Mouse (Mus musculus) intestine, embryonic 14.5 days (tissue): ENCODE data around the gene Tomt. TPM values are rescaled to one million over a fixed set of nuclear protein-coding genes. Genes with fewer than 3 reads are reported as not detected.

Source experiments
- ATAC-seq: fragments of 200-750 bp; cut with Nextera tagmentation; replicated peaks from 2 replicates; pipeline ENCODE4 v1.8.0; 2017; ENCODE audit warnings: low read depth, moderate number of reproducible peaks, moderate TSS enrichment, moderate library complexity; ENCODE audit not compliant: low FRiP score, low TSS enrichment
- DNase-seq: peaks from one replicate; pipeline ENCODE4 v3.0.0-alpha.2; 2018; ENCODE audit warnings: low spot score
- H3K27ac ChIP-seq: fragments of 300-500 bp; sonication (generic); 2 replicates; pipeline ENCODE4 v1.5.1; 2014; ENCODE audit warnings: low read depth, mild to moderate bottlenecking, control low read depth
- H3K27me3 ChIP-seq: fragments of 300-500 bp; sonication (generic); replicated peaks from 2 replicates; pipeline ENCODE4 v1.6.1; 2014; ENCODE audit warnings: low read length, control low read depth; ENCODE audit not compliant: control insufficient read depth, insufficient read depth
- H3K36me3 ChIP-seq: fragments of 300-500 bp; sonication (generic); 2 replicates; pipeline ENCODE4 v1.6.1; 2014; ENCODE audit warnings: low read length, control low read depth; ENCODE audit not compliant: control insufficient read depth, insufficient read depth
- H3K4me1 ChIP-seq: fragments of 300-500 bp; sonication (generic); replicated peaks from 2 replicates; pipeline ENCODE4 v1.6.1; 2014; ENCODE audit warnings: low read length, control low read depth, mixed read lengths; ENCODE audit not compliant: control insufficient read depth, insufficient read depth
- H3K4me2 ChIP-seq: fragments of 300-500 bp; sonication (generic); 2 replicates; pipeline ENCODE4 v1.6.1; 2014; ENCODE audit warnings: low read length
- H3K4me3 ChIP-seq: fragments of 300-500 bp; sonication (generic); 2 replicates; pipeline ENCODE4 v1.5.1; 2014; ENCODE audit warnings: low read depth, low read length, control low read depth, mixed read lengths
- H3K9ac ChIP-seq: fragments of 300-500 bp; sonication (generic); 2 replicates; pipeline ENCODE4 v1.6.1; 2014; ENCODE audit warnings: mild to moderate bottlenecking, low read length
- H3K9me3 ChIP-seq: fragments of 300-500 bp; sonication (generic); 2 replicates; pipeline ENCODE4 v1.6.1; 2016; ENCODE audit warnings: low read length, control low read depth; ENCODE audit not compliant: control insufficient read depth
- WGBS: fragments of 180-500 bp; shearing (Covaris S2); extraction: QIAGEN DNeasy Blood & Tissue Kit; methylation state at CpG from one replicate; pipeline ENCODE4 v1.1.7; 2014; 5-methylcytosine and 5-hydroxymethylcytosine counted together
- microRNA-seq: library from miRNA; unstranded; fragments of <30 nt; microRNA quantifications from one replicate; pipeline ENCODE4, GENCODE M21; 2016
- polyA plus RNA-seq: library from polyadenylated mRNA; unstranded; fragments of >200 nt; fragmentation: Nextera tagmentation; extraction: Ambion mirVana; gene quantifications from 2 replicates; pipeline ENCODE4 v1.2.1, GENCODE M21; 2014

The Tomt gene
- polyA plus RNA-seq, 1 experiment from 2014 or later = 0.97 TPM

GRCm38 (mm10) chr7:101860978-101861377 is 45.2 kb downstream of the Tomt start:
- Histone ChIP-seq H3K27me3 (no peaks in the 10 kb centered on the region), H3K9ac (no peak overlapping the region), H3K36me3 (no peaks in the 10 kb centered on the region), H3K4me2 (no peak overlapping the region), H3K9me3 (no peaks in the 10 kb centered on the region), H3K27ac (no peak overlapping the region), H3K4me3 (no peak overlapping the region), H3K4me1 (no peaks in the 10 kb centered on the region)
- no peak for DNase-seq
- no peak for ATAC-seq

GRCm38 (mm10) chr7:101858362-101858761 is 47.8 kb downstream of the Tomt start:
- H3K4me3 ChIP-seq = no peak overlapping the region
- H3K36me3 ChIP-seq = no peaks in the 10 kb centered on the region
- ATAC-seq = no peak
- no peak overlapping the region for H3K9ac ChIP-seq
- WGBS = 80% methylated on average over 9 of the region's 9 CpGs
- no peak overlapping the region for H3K4me2 ChIP-seq
- H3K27ac ChIP-seq = no peak overlapping the region
- no peak for DNase-seq
- H3K4me1 ChIP-seq = no peaks in the 10 kb centered on the region
- H3K27me3 ChIP-seq = no peaks in the 10 kb centered on the region
- H3K9me3 ChIP-seq = no peaks in the 10 kb centered on the region

GRCm38 (mm10) chr7:101857094-101857493 is 49.1 kb downstream of the Tomt start, which contains the start of gene Folr2:
Folr2 (minus strand) TSS chr7:101857194.
- H3K4me1 ChIP-seq = no peaks in the 10 kb centered on the region
- no peak within 1 kb of the TSS for H3K4me2 ChIP-seq
- DNase-seq = no peak
- no peaks in the 10 kb centered on the region for H3K27me3 ChIP-seq
- ATAC-seq = no peak
- no peaks in the 10 kb centered on the region for H3K9me3 ChIP-seq
- no peaks in the 10 kb centered on the region for H3K36me3 ChIP-seq
- no peak within 1 kb of the TSS for H3K27ac ChIP-seq
- H3K9ac ChIP-seq = no peak within 1 kb of the TSS
- 93% methylated on average over 4 of the region's 4 CpGs for WGBS
- no peak within 1 kb of the TSS for H3K4me3 ChIP-seq

GRCm38 (mm10) chr7:101853816-101854215 is 52.3 kb downstream of the Tomt start:
- no peak for ATAC-seq
- WGBS = 58% methylated on average over 2 of the region's 2 CpGs

GRCm38 (mm10) chr7:101852846-101853245 is 53.3 kb downstream of the Tomt start:
- no peaks in the 10 kb centered on the region for H3K36me3 ChIP-seq
- H3K4me1 ChIP-seq = no peaks in the 10 kb centered on the region
- H3K9ac ChIP-seq = no peak overlapping the region
- WGBS = 89% methylated on average over 6 of the region's 6 CpGs
- DNase-seq = no peak
- H3K4me3 ChIP-seq = no peak overlapping the region
- H3K27me3 ChIP-seq = no peaks in the 10 kb centered on the region
- H3K27ac ChIP-seq = no peak overlapping the region
- ATAC-seq = no peak
- H3K4me2 ChIP-seq = no peak overlapping the region
- no peaks in the 10 kb centered on the region for H3K9me3 ChIP-seq

More at GRCm38 (mm10) chr7:101853816-101854215, 52.3 kb downstream of the Tomt start:
- Histone ChIP-seq H3K4me3 (no peak overlapping the region), H3K9ac (no peak overlapping the region), H3K36me3 (no peaks in the 10 kb centered on the region), H3K27ac (no peak overlapping the region), H3K9me3 (no peaks in the 10 kb centered on the region), H3K4me2 (no peak overlapping the region), H3K27me3 (no peaks in the 10 kb centered on the region), H3K4me1 (no peaks in the 10 kb centered on the region)
- DNase-seq = no peak

- H3K27ac ChIP-seq = no peak overlapping the region
- ATAC-seq = no peak
- no peaks in the 10 kb centered on the region for H3K4me1 ChIP-seq
- no peaks in the 10 kb centered on the region for H3K9me3 ChIP-seq
- no peak overlapping the region for H3K9ac ChIP-seq
- no peak overlapping the region for H3K4me3 ChIP-seq
- 82% methylated on average over 6 of the region's 6 CpGs for WGBS
- no peaks in the 10 kb centered on the region for H3K36me3 ChIP-seq
- no peaks in the 10 kb centered on the region for H3K27me3 ChIP-seq
- no peak overlapping the region for H3K4me2 ChIP-seq
- no peak for DNase-seq
Observed at GRCm38 (mm10) chr7:101851689-101852088, 54.5 kb downstream of the Tomt start.

Small RNAs within 50 kb of the gene (microRNA-seq; reads per million reads assigned to microRNA genes)
- gene Gm22655 = not detected

Other genes with a start within 250 kb of the Tomt start
- gene Clpb, start 242.7 kb downstream of the Tomt start, polyA plus RNA-seq = 50.8 and 51.1 TPM in 2 replicates
- gene Phox2a, start 88.0 kb downstream of the Tomt start, polyA plus RNA-seq = 6.9 and 7.5 TPM in 2 replicates
- 24.8 and 27.2 TPM in 2 replicates for gene Inppl1, start 68.1 kb downstream of the Tomt start, polyA plus RNA-seq
- gene Folr2, start 49.2 kb downstream of the Tomt start, polyA plus RNA-seq = 2.1 and 2.5 TPM in 2 replicates
- gene Anapc15, start 42.6 kb downstream of the Tomt start, polyA plus RNA-seq = 71.3 and 76.3 TPM in 2 replicates
- gene Folr1, start 35.6 kb downstream of the Tomt start, polyA plus RNA-seq = 76.1 and 79.2 TPM in 2 replicates
- 153 and 167 TPM in 2 replicates for gene Lamtor1, start 455 bp downstream of the Tomt start, polyA plus RNA-seq
- gene Lrrc51, start 27.5 kb upstream of the Tomt start, polyA plus RNA-seq = 6.8 and 10.1 TPM in 2 replicates
- gene Numa1, start 27.8 kb upstream of the Tomt start, polyA plus RNA-seq = 99.6 and 101 TPM in 2 replicates
- gene Il18bp, start 112.3 kb upstream of the Tomt start, polyA plus RNA-seq = 2.7 and 2.8 TPM in 2 replicates
- 29.3 and 31.7 TPM in 2 replicates for gene Rnf121, start 159.1 kb upstream of the Tomt start, polyA plus RNA-seq
- gene Xndc1, start 159.2 kb upstream of the Tomt start, polyA plus RNA-seq = 22.7 and 25.8 TPM in 2 replicates
- 1.1 and 1.5 TPM in 2 replicates for gene Xntrpc, start 159.4 kb upstream of the Tomt start, polyA plus RNA-seq
- not detected in 2 replicates for gene Trpc2, start 176.8 kb upstream of the Tomt start, polyA plus RNA-seq
- gene Art1, start 195.4 kb upstream of the Tomt start, polyA plus RNA-seq = 0.49 and 0.90 TPM in 2 replicates
- gene Art5, start 203.1 kb upstream of the Tomt start, polyA plus RNA-seq = 0.46 and 0.67 TPM in 2 replicates
- not detected in 2 replicates for gene Chrna10, start 210.5 kb upstream of the Tomt start, polyA plus RNA-seq